Mouse (Mus musculus): ENCODE results near the gene Klra1. TPM values are rescaled to one million over a fixed set of nuclear protein-coding genes. Genes with fewer than 3 reads are reported as not detected.

Gene Klra1
- total RNA-seq (2023): not detected

DNA sequence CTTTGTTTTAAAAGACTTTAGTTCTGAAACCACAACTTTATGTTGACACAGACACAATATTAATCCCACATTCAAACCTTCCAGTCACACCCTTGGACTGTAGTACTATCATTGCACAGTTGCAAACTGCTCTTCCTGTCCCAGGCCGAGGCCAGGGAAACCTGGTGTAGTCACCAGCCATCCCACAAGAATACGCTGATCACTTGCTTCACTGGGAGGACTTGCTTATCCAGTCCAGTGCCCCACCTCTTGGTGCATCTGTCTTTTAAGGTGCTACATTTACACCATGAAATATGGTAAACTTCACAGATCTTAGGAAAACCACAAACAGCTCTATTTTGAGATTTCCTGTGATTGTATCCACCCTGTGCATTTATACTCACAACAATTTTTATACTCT lies at the start of gene Klra1:
Klra1 (minus strand) TSS at position 125 of the 400 bp plus-strand sequence.

DNA sequence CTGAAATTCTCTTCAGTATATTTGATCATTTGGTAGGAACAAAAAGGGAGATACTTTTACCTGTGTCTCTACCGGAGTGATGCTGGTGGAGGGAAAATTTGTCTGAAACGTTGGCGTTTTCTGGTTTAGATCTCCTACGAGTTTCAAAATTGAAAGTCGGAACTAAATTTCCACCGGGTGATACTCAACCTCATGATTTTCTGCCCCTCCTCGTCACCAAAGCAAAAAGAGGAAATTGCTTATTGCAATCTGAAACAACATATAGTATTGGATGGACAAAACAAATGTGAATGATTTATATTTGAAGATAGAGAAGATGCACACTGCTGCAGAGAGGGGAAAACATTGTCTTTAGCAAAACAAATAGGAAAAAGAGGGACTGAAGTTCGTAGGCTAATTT lies 49.3 kb downstream of the Klra1 start, which contains the start of gene Klra3:
Klra3 (minus strand) TSS at position 164 of the 400 bp plus-strand sequence.

Other genes starting within 250 kb of the Klra1 start
- gene Klra9, start 193.8 kb downstream of the Klra1 start, total RNA-seq (2023): under 1 TPM; 0.56 to 0.64 TPM
- not detected for gene Klra7, start 153.6 kb downstream of the Klra1 start, total RNA-seq (2023)
- 1 to 10 TPM; 1.4 to 1.6 TPM for gene Klra10, start 104.9 kb downstream of the Klra1 start, total RNA-seq (2023)
- 1 to 10 TPM in 1 of 2 experiments, under 1 TPM in 1; 0.64 to 1.2 TPM for gene Klra3, start 49.3 kb downstream of the Klra1 start, total RNA-seq (2023)

Measured in neutrophil, adult 59 days (primary cell).